Mouse (Mus musculus): ENCODE measurements at regions not wholly inside any gene's neighbourhood (a gene's known extent, or its start where the extent isn't known, plus 50 kb on each side); places are given as distances from the start of the nearest gene placed in this dataset.

DNA sequence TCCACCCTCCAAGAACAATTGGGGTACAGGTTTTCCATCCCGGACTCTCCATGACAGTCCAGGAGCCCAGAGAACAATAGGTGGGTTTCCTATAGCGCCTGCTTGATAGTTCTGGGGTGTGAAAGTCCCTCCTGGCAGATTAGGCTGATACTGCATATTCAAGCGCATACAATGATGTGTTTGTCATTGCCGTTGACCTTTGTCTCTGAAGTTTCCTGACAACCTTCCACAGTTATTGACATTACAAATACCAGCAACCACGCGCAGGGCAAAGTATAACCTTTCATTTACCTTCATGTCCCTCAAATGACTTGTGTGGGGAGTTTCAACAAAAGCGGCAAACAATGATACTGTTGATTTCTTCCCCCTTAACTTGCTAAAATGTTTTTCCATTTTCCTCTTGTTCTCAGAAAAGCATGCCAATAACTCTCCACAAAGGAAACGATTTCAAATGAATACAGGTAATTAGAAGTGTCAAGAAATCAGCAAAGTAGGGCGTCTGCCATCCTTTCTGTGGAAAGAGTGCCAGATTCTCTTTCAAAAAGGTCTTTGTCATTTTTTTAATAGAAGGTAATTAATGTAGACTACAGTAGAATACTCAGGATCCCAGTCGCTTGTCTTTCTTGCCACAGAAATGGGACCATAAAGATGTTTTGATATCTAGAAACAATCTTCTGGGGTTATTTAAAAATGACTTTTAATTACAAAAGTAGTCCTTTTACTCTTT lies 60.9 kb upstream of the BC052040 start:
- H3K4me3 ChIP-seq: no peak overlapping the region
- H3K4me2 ChIP-seq: no peak overlapping the region
- H3K27me3 ChIP-seq: no peaks in the 10 kb centered on the region
- 41% methylated on average over 10 of the region's 10 CpGs for WGBS
- peak; percentile 21; the same call in 1 of the 2 replicates for ATAC-seq
- no peaks in the 10 kb centered on the region for H3K36me3 ChIP-seq (ENCODE audit: poor library complexity, severe bottlenecking)
- peaks cover 19% of the 10 kb centered on the region for H3K4me1 ChIP-seq
- no peak overlapping the region for H3K27ac ChIP-seq
- H3K9me3 ChIP-seq (replicated peaks): no peaks in the 10 kb centered on the region
- H3K9ac ChIP-seq: no peak overlapping the region

DNA sequence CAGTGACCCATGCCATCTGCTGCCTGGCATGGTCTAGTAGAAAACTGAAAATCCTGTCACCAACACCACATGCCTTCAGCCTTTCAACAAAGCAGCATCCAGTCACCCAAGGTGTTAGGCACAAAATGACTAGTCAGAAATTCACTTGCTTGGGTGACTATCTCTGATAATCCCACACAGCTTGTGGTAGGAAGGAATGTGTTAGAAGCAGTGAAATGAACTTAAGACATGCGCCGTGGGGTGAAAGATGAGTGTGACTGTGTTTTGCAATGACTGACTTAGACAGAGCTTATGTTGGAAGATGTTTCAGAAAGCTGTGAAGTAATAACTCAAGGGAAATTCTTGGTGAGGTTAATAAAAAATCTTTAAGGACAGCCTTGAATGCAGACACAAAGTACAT lies 51.6 kb upstream of the BC052040 start:
- Histone ChIP-seq H3K36me3 (ENCODE audit: poor library complexity, severe bottlenecking) (no peaks in the 10 kb centered on the region), H3K4me1 (no peaks in the 10 kb centered on the region), H3K9ac (no peak overlapping the region), H3K4me2 (no peak overlapping the region), H3K4me3 (no peak overlapping the region), H3K27me3 (no peaks in the 10 kb centered on the region), H3K9me3 (replicated peaks) (no peaks in the 10 kb centered on the region), H3K27ac (no peak overlapping the region)
- 87% methylated on average over 2 of the region's 2 CpGs for WGBS
- ATAC-seq: no peak
